Mouse (Mus musculus): ENCODE data around the gene Cyp2d22.

The Cyp2d22 gene

DNA sequence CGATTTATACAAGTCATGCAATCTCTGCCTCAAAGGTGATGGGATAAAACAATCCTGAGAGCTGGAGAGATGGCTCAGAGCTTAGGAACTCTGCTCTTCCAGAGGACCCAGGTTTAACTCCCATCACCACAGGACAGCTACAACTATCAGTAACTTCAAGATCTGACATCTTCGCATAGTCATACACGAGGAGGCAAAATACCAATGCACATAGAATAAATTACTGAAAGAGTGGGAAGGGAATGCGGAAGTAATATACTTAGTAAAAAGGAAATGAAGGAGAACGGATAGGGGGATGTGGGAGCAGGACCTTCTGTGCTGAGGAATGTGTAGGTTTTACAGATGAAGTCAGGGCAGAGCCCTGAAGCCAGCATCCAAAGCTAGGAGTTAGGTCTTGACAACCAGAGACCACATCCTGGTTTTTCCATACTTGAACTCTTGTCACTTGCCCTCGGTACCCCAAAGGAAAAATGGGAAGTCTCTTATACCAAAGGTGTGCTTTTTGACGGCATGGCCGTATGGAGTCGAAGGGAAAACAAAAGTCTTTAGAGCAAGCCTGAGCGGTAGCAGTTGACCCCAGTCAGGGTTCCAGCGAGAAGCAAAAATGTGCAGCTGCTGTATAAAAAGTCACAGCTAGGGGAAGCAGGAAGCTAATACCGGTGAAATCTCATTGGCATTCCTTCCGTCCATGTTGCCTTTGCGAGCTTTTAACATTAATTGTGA is 33.3 kb downstream of the Cyp2d22 start:
- no peak for DNase-seq (ENCODE audit: low spot score)

- peak; percentile 97 for DNase-seq (ENCODE audit: low spot score)
These were observed 34.1 kb downstream of the Cyp2d22 start for GRCm38 (mm10) chr15:82345820-82346470.

DNA sequence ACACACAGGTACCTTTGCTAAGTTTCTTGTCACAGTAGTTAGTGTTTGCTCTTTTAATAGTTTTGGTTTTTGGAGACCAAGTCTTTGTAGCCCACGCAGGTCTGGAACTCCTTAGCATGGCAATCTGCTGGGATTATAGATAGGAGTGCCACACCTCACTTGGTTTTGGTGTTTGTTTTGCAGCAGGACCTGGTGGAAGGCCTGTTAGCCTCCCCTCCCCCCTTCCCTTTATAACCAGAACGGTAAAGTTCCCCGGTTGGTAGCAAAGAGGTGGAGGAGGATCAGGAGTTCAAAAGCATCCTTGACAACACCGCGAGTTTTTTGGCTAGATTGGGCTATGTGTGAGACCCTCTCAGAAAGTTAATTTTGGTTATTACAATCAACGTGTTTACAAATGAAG is 35.1 kb downstream of the Cyp2d22 start:
- DNase-seq (ENCODE audit: low spot score) = no peak

- peak; percentile 50 for DNase-seq (ENCODE audit: low spot score)
These were observed 36.4 kb downstream of the Cyp2d22 start for GRCm38 (mm10) chr15:82343368-82344287.

DNA sequence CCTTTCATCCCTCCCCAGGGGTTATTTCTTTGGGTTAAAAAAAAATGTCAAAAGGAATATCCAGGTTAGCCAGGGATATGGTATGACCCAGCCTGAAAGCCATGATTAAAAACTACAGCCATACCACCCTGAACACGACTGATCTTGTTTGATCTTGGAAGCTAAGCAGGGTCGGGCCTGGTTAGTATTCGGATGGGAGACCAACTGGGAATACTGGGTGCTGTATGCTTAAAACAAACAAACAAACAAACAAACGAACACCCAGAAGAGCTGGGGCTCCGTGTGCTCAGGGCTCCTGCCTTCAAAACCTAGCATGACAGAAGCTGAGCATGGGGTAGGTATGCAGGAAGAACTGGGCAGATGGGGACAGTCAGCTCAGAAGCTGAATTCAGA is 37.5 kb downstream of the Cyp2d22 start:
- no peak for DNase-seq (ENCODE audit: low spot score)

DNA sequence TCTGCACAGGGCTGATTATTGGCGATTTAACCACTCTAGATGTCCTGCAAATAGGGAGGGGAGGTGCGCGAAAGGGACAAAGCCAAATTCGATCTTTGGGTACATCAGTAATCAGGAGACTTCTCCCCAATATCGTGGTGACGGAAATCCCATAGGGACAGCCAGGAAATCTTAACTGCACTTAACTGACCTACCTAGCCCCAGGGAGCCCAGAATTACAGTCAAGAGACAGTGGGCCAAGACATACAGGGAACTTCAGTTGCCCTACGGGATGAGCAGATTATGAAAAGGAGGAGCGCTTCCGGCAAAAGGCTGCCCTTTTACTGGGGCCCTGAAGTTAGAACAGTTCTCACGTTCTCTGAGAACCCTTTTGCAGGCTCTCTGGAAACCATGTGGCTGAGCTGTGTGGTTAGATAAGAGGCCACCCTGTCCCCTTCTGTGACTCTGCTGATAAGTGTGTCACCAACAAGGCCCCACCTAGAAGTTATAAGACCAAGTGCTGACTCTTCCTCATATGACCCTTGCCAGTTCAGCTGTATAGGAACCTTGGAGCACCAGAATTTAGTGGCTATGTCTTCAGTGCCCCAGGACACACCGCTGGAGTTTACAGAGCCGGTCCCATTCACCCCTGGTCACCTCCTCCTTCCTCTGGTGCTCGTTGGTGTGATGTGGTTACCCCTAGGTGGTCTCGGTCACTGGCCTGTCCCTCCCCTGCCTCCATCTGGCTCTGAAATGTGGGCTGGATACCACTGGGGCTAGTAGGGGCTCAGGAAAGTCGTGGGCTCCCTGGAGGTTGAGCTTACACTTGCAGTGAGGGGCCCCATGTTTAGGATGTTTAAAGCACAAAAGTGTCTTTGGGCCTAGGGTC is 38.2 kb downstream of the Cyp2d22 start:
- no peak for DNase-seq (ENCODE audit: low spot score)

- DNase-seq (ENCODE audit: low spot score) = peak; percentile 81
These were observed 39.0 kb downstream of the Cyp2d22 start for GRCm38 (mm10) chr15:82341036-82341501.

- DNase-seq (ENCODE audit: low spot score) = peak; percentile 50
These were observed 39.5 kb downstream of the Cyp2d22 start for GRCm38 (mm10) chr15:82340414-82341035.

- DNase-seq (ENCODE audit: low spot score) = no peak
These were observed 40.3 kb downstream of the Cyp2d22 start for GRCm38 (mm10) chr15:82339634-82340254.

- peak; percentile 47 for DNase-seq (ENCODE audit: low spot score)
These were observed 40.9 kb downstream of the Cyp2d22 start for GRCm38 (mm10) chr15:82339150-82339549.

DNA sequence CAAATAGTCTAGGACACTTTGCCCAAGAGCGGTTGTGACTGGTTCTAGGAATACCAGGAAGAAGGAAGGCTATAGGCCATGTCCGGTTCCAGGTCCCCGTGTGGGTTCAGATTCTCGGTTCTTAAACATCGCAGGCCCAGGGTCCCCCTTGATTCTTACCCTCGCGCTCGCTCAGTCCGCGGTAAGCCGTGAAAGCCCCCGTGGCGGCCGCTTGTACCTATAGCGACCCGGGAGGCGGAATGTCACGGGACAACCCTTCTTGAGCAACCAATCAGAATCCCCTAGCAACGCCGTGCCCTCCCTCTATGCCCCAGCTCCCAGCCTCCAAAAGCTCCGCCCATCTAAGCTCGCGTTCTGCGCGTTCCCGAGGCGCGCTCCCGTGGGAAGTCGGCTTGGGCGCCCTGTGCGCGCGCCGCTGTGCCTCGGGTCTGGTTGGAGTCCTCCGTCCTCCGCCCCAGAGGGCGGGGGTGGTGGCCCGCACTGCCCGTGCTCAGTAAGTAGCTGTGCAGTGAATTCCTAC is 41.4 kb downstream of the Cyp2d22 start, which contains the start of the genes Naga, Pheta2 and Smdt1:
TSS of gene Naga (minus strand) at position 333 of the 520 bp plus-strand sequence.
TSS of gene Pheta2 (plus strand) at position 350 of the 520 bp plus-strand sequence.
TSS of gene Smdt1 (plus strand) at position 367 of the 520 bp plus-strand sequence.
- peak; percentile 98 for DNase-seq (ENCODE audit: low spot score)

- DNase-seq (ENCODE audit: low spot score) = peak; percentile 52
These were observed 42.2 kb downstream of the Cyp2d22 start for GRCm38 (mm10) chr15:82337875-82338274.

- DNase-seq (ENCODE audit: low spot score) = no peak
These were observed 43.4 kb downstream of the Cyp2d22 start for GRCm38 (mm10) chr15:82336629-82337028.

DNA sequence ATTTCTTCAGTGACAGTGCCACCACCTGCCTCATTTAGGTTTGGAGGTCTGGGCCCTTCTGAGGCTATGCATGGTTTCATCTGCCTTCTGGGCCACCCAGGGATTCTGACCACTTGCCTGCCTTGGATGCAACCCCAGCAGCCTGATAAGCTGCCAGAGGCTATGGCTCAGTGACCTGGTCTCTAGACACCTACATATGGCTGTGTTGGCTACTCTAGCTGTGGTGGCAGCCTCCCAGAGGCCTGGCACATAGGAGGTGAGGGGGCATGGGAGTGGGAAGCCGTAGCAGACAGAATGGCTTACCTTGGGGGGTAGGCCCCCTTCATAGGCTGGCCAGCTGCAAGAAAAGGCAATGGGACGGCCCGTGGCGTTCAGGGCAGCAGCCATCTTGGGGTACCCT is 44.9 kb downstream of the Cyp2d22 start:
- no peak for DNase-seq (ENCODE audit: low spot score)

GRCm38 (mm10) chr15:82325382-82325781 is 54.7 kb downstream of the Cyp2d22 start:
- no peak for DNase-seq (ENCODE audit: low spot score)

GRCm38 (mm10) chr15:82322195-82322594 is 57.9 kb downstream of the Cyp2d22 start:
- no peak for DNase-seq (ENCODE audit: low spot score)

All from testis, postnatal 10 days (tissue).